Mouse (Mus musculus) embryonic fibroblast, embryonic 13.5 days (primary cell): ENCODE data around the gene Prdm9.

Experiments used
- CTCF ChIP-seq: IDR thresholded peaks from 2 replicates; pipeline ENCODE4 v1.5.1; 2011; ENCODE audit warnings: mild to moderate bottlenecking, control low read depth, low read length, moderate library complexity, borderline replicate concordance; ENCODE audit not compliant: insufficient read depth
- POLR2A ChIP-seq: IDR thresholded peaks from 2 replicates; pipeline ENCODE4 v1.6.1; 2011; ENCODE audit warnings: low read depth, mild to moderate bottlenecking, control low read depth, low read length, moderate library complexity

- TF ChIP-seq CTCF (no peak), POLR2A (peak; percentile 88)
Measured at GRCm38 (mm10) chr17:15497882-15498752, 66.0 kb downstream of the Prdm9 start.
